ENCODE assay signal across 8 mouse cellular contexts in genomic region chr2:161108085-161108927, GRCm38 (mm10). TPM values are rescaled to one million over a fixed set of nuclear protein-coding genes. Genes with fewer than 3 reads are reported as not detected.
DNase-seq lines count a peak whose midpoint lies in the region; ATAC-seq lines count a peak whose summit lies in the region.

No protein-coding gene starts in this region.

- H3K9ac ChIP-seq in limb, embryonic 15.5 days = peak overlapping the region; percentile 92
- H3K9ac ChIP-seq in midbrain, embryonic 14.5 days (replicated peaks; ENCODE audit: low read length) = peak overlapping the region; percentile 92

- H3K4me1 ChIP-seq in limb, embryonic 15.5 days = peaks cover 26% of the 10 kb centered on the region
- H3K4me1 ChIP-seq in midbrain, embryonic 14.5 days (ENCODE audit: control insufficient read depth, insufficient read depth, low read length) = peaks cover 22% of the 10 kb centered on the region

- peak; percentile 21 for DNase-seq in ovary, adult 18-20 months (ENCODE audit: low spot score)
- DNase-seq in ovary, postnatal 10 days (ENCODE audit: low spot score) = no peak
- DNase-seq in cerebellum, postnatal 14 days = peak; percentile 69 to 70
- DNase-seq in gastrocnemius, postnatal 10 days = peak; percentile 63
- peak; percentile 73 for DNase-seq in midbrain, embryonic 14.5 days
- DNase-seq in testis, postnatal 10 days (ENCODE audit: low spot score) = peak; percentile 73

- no peaks in the 10 kb centered on the region for H3K9me3 ChIP-seq in limb, embryonic 15.5 days
- no peaks in the 10 kb centered on the region for H3K9me3 ChIP-seq in midbrain, embryonic 14.5 days (ENCODE audit: control insufficient read depth, low read length)

- under 1% methylated on average over 77 of the region's 77 CpGs for WGBS in limb, embryonic 15.5 days
- WGBS in midbrain, embryonic 14.5 days = under 1% methylated on average over 76 of the region's 77 CpGs

- peak overlapping the region; percentile 97 for H3K4me3 ChIP-seq in limb, embryonic 15.5 days
- H3K4me3 ChIP-seq in midbrain, embryonic 14.5 days (replicated peaks; ENCODE audit: low read depth, low read length) = peak overlapping the region; percentile 96

- H3K4me2 ChIP-seq in limb, embryonic 15.5 days = peak overlapping the region; percentile 61
- peak overlapping the region; percentile 65 for H3K4me2 ChIP-seq in midbrain, embryonic 14.5 days (ENCODE audit: low read length)

- H3K36me3 ChIP-seq in limb, embryonic 15.5 days = no peaks in the 10 kb centered on the region
- H3K36me3 ChIP-seq in midbrain, embryonic 14.5 days (ENCODE audit: control insufficient read depth, insufficient read depth, low read length) = no peaks in the 10 kb centered on the region

- ATAC-seq in inflammation-experienced regulatory T-cells, adult 6 months = peak; percentile 4
- peak; percentile 32; the same call in 1 of the 2 replicates for ATAC-seq in limb, embryonic 15.5 days (ENCODE audit: insufficient number of reproducible peaks, low FRiP score, low TSS enrichment, low read depth)
- peak; percentile 71 for ATAC-seq in midbrain, embryonic 14.5 days (ENCODE audit: low FRiP score, low TSS enrichment)

- H3K27me3 ChIP-seq in limb, embryonic 15.5 days = no peaks in the 10 kb centered on the region
- H3K27me3 ChIP-seq in midbrain, embryonic 14.5 days (ENCODE audit: control insufficient read depth, insufficient read depth, low read length) = no peaks in the 10 kb centered on the region

- H3K27ac ChIP-seq in limb, embryonic 15.5 days = peak overlapping the region; percentile 100
- peak overlapping the region; percentile 95 for H3K27ac ChIP-seq in midbrain, embryonic 14.5 days (replicated peaks; ENCODE audit: low read depth, low read length)

RNA-seq across cellular contexts. Expression of gene Chd6, which starts 0.6 kb away (rescaled TPM):
- total RNA-seq in gastrocnemius, postnatal 10 days (2021) = 10 to 100 TPM; 18.6 to 27.2 TPM
- 10 to 100 TPM; 20.1 to 41.6 (median 39.1) TPM for polyA plus RNA-seq in inflammation-experienced regulatory T-cells, adult 6 months (2017; shearing (Covaris generic))
- polyA plus RNA-seq in limb, embryonic 15.5 days (2015; fragmentation: Nextera tagmentation; extraction: Ambion mirVana) = 27.2 and 28.2 TPM in 2 replicates
- polyA plus RNA-seq in midbrain, embryonic 14.5 days (2014; fragmentation: Nextera tagmentation; extraction: Ambion mirVana) = 37.8 and 45.9 TPM in 2 replicates

Comparison
In these comparisons a context has a peak if more than half of its experiments do, and no peak if none do; other contexts are left out.
1. ATAC-seq: peak in every context shown above with its lines; median percentile 71 in midbrain, embryonic 14.5 days; 32 in limb, embryonic 15.5 days; 4 in inflammation-experienced regulatory T-cells, adult 6 months.